34 mouse cellular contexts compared by ENCODE assay signal in genomic region chr4:49075881-49076280, GRCm38 (mm10). TPM values are rescaled to one million over a fixed set of nuclear protein-coding genes. Genes with fewer than 3 reads are reported as not detected.
"Had no signal": no experiment of that assay in that cellular context is flagged by ENCODE, and none has a peak within 500 bp of the region (broad histone marks: within the 10 kb centered on the region; RNA-seq: fewer than 3 reads in every experiment).

No protein-coding gene starts in this region.

- ATAC-seq: hindbrain, embryonic 16.5 days; hindbrain, postnatal 0 days; inflammation-experienced regulatory T-cells, adult 6 months; intestine, embryonic 15.5 days; intestine, embryonic 16.5 days; intestine, postnatal 0 days had no signal

- DNase-seq: heart, postnatal 10 days; heart, postnatal 14 days; heart, postnatal 36 days; heart, postnatal 4 days; kidney, adult 11 months; kidney, adult 18-20 months; kidney, adult 2 months; kidney, adult 8-10 months; kidney, adult 9 months; kidney, postnatal 10 days; kidney, postnatal 14 days; kidney, postnatal 36 days; kidney, postnatal 4 days; layer of hippocampus, adult 9-11 months; layer of hippocampus, postnatal 36 days had no signal

- H3K27ac ChIP-seq: heart, embryonic 10.5 days; heart, embryonic 13.5 days; heart, embryonic 15.5 days; hindbrain, embryonic 10.5 days; hindbrain, embryonic 12.5 days; hindbrain, embryonic 13.5 days; hindbrain, embryonic 14.5 days; hindbrain, embryonic 15.5 days; hindbrain, postnatal 0 days; intestine, embryonic 15.5 days; kidney, embryonic 15.5 days; kidney, postnatal 0 days; layer of hippocampus, adult 2 months had no signal

- H3K9ac ChIP-seq: heart, embryonic 12.5 days; heart, embryonic 13.5 days; heart, embryonic 15.5 days; hindbrain, embryonic 12.5 days; hindbrain, embryonic 13.5 days; hindbrain, embryonic 14.5 days; hindbrain, embryonic 15.5 days; intestine, embryonic 15.5 days; kidney, embryonic 15.5 days had no signal

- H3K27me3 ChIP-seq: heart, embryonic 12.5 days; heart, embryonic 13.5 days; heart, embryonic 15.5 days; hindbrain, embryonic 12.5 days; hindbrain, embryonic 13.5 days; hindbrain, embryonic 15.5 days; intestine, embryonic 15.5 days; kidney, embryonic 15.5 days had no signal

- H3K36me3 ChIP-seq: heart, embryonic 10.5 days; heart, embryonic 12.5 days; heart, embryonic 13.5 days; heart, embryonic 15.5 days; hindbrain, embryonic 10.5 days; hindbrain, embryonic 12.5 days; intestine, embryonic 15.5 days; kidney, embryonic 15.5 days had no signal

- H3K4me3 ChIP-seq: heart, embryonic 10.5 days; heart, embryonic 12.5 days; heart, embryonic 13.5 days; heart, embryonic 15.5 days; hindbrain, embryonic 10.5 days; hindbrain, embryonic 12.5 days; hindbrain, embryonic 13.5 days; hindbrain, embryonic 15.5 days; intestine, embryonic 15.5 days; kidney, embryonic 15.5 days; layer of hippocampus, adult 2 months had no signal

- H3K4me1 ChIP-seq: heart, embryonic 10.5 days; hindbrain, embryonic 10.5 days; intestine, embryonic 15.5 days; kidney, embryonic 15.5 days had no signal

RNA-seq across cellular contexts. Expression of gene Plppr1, which starts 16.8 kb away (rescaled TPM):
- total RNA-seq: heart, postnatal 36 days; hematopoietic stem cell, adult 5-6 weeks had no signal
- polyA plus RNA-seq: inflammation-experienced regulatory T-cells, adult 6 months had no signal
